Mouse (Mus musculus) testis, adult 2 months (tissue): Measurements from ENCODE around the gene Psen2. TPM values are rescaled to one million over a fixed set of nuclear protein-coding genes. Genes with fewer than 3 reads are reported as not detected.

Source experiments
- H3K27ac ChIP-seq: fragments of 200-500 bp; 2 replicates; pipeline ENCODE4 v1.5.1; 2012; ENCODE audit warnings: low read depth, low read length; ENCODE audit not compliant: control insufficient read depth, insufficient read depth
- H3K27me3 ChIP-seq: fragments of 200-500 bp; 2 replicates; pipeline ENCODE4 v1.6.1; 2012; ENCODE audit warnings: mild to moderate bottlenecking, low read length, moderate library complexity; ENCODE audit not compliant: control insufficient read depth, insufficient read depth
- H3K36me3 ChIP-seq: fragments of 200-500 bp; 2 replicates; pipeline ENCODE4 v1.6.1; 2012; ENCODE audit warnings: mild to moderate bottlenecking, low read length; ENCODE audit not compliant: control insufficient read depth, insufficient read depth
- H3K4me1 ChIP-seq: fragments of 200-500 bp; 2 replicates; pipeline ENCODE4 v1.6.1; 2012; ENCODE audit warnings: low read length; ENCODE audit not compliant: control insufficient read depth, insufficient read depth
- H3K4me3 ChIP-seq: fragments of 200-500 bp; 2 replicates; pipeline ENCODE4 v1.5.1; 2012; ENCODE audit warnings: low read depth, mild to moderate bottlenecking, low read length, moderate library complexity, mixed read lengths; ENCODE audit not compliant: control insufficient read depth
- CTCF ChIP-seq: fragments of 200-500 bp; IDR thresholded peaks from 2 replicates; pipeline ENCODE4 v1.5.1; 2012; ENCODE audit warnings: low read depth, mild to moderate bottlenecking, inconsistent platforms, low read length, moderate library complexity; ENCODE audit not compliant: control insufficient read depth, insufficient read depth, insufficient replicate concordance
- POLR2A ChIP-seq: fragments of 200-500 bp; IDR thresholded peaks from 2 replicates; pipeline ENCODE4 v1.6.1; 2012; ENCODE audit warnings: low read depth, mild to moderate bottlenecking, inconsistent platforms, low read length, moderate library complexity; ENCODE audit not compliant: control insufficient read depth
- polyA plus RNA-seq: library from polyadenylated mRNA; depleted of rRNA; stranded (reverse); fragments of >200 nt; gene quantifications from 2 replicates; pipeline ENCODE4 v1.2.3, GENCODE M21; 2012

Psen2 gene
- polyA plus RNA-seq, 1 experiment = 8.8 TPM

GRCm38 (mm10) chr1:180274725-180275308, 11.6 kb upstream of the Psen2 start:
- H3K4me3 ChIP-seq = no peak overlapping the region
- no peaks in the 10 kb centered on the region for H3K36me3 ChIP-seq
- no peak for TF ChIP-seq CTCF
- no peak for TF ChIP-seq POLR2A
- H3K27me3 ChIP-seq = no peaks in the 10 kb centered on the region
- H3K4me1 ChIP-seq = no peaks in the 10 kb centered on the region
- no peak overlapping the region for H3K27ac ChIP-seq

DNA sequence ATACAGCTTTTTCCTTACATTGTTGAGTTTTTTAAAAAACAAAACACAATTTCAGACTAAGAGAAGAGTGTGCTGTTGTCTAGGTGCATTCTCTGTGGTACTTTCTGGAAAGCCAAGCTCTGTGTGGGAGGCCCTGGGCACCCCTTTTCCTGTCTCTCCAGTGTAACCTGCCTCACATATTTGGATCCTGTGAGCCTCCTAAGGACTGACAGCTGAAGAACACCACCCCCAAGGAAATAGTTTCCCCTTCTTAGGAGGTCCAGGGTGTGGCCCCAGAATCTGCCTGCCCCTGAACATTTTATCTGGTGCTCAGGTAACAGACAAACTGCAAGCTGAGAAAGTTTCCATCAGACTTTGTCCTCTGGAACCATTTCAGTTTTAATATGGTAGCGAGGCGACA, 5.8 kb upstream of the Psen2 start:
- no peak for TF ChIP-seq POLR2A
- no peak for TF ChIP-seq CTCF
- no peaks in the 10 kb centered on the region for H3K27me3 ChIP-seq
- H3K4me3 ChIP-seq = no peak overlapping the region
- H3K27ac ChIP-seq = no peak overlapping the region
- no peaks in the 10 kb centered on the region for H3K36me3 ChIP-seq
- H3K4me1 ChIP-seq = no peaks in the 10 kb centered on the region; the same call in 1 of the 2 replicates

GRCm38 (mm10) chr1:180268249-180269031, 5.2 kb upstream of the Psen2 start:
- TF ChIP-seq POLR2A (no peak), CTCF (peak; percentile 90)
- H3K27ac ChIP-seq = no peak overlapping the region
- no peaks in the 10 kb centered on the region for H3K36me3 ChIP-seq
- H3K4me1 ChIP-seq = no peaks in the 10 kb centered on the region; the same call in 1 of the 2 replicates
- no peaks in the 10 kb centered on the region for H3K27me3 ChIP-seq
- no peak overlapping the region for H3K4me3 ChIP-seq

GRCm38 (mm10) chr1:180267151-180267550, 3.9 kb upstream of the Psen2 start:
- no peak for TF ChIP-seq POLR2A
- TF ChIP-seq CTCF = no peak
- Histone ChIP-seq H3K4me3 (no peak overlapping the region), H3K27me3 (no peaks in the 10 kb centered on the region), H3K4me1 (no peaks in the 10 kb centered on the region; the same call in 1 of the 2 replicates), H3K27ac (no peak overlapping the region), H3K36me3 (no peaks in the 10 kb centered on the region)

- Histone ChIP-seq H3K4me3 (no peak overlapping the region), H3K36me3 (no peaks in the 10 kb centered on the region), H3K4me1 (no peaks in the 10 kb centered on the region; the same call in 1 of the 2 replicates), H3K27ac (no peak overlapping the region), H3K27me3 (no peaks in the 10 kb centered on the region)
- no peak for TF ChIP-seq POLR2A
- TF ChIP-seq CTCF = no peak
These were observed 2.2 kb upstream of the Psen2 start for GRCm38 (mm10) chr1:180265399-180265798.

- no peaks in the 10 kb centered on the region for H3K27me3 ChIP-seq
- H3K4me3 ChIP-seq = no peak overlapping the region
- H3K4me1 ChIP-seq = no peaks in the 10 kb centered on the region; the same call in 1 of the 2 replicates
- no peaks in the 10 kb centered on the region for H3K36me3 ChIP-seq
- H3K27ac ChIP-seq = no peak overlapping the region
- TF ChIP-seq CTCF (no peak), POLR2A (no peak)
These were observed 1.6 kb upstream of the Psen2 start for GRCm38 (mm10) chr1:180264851-180265250.

- Histone ChIP-seq H3K36me3 (no peaks in the 10 kb centered on the region), H3K4me1 (no peaks in the 10 kb centered on the region; the same call in 1 of the 2 replicates), H3K27me3 (no peaks in the 10 kb centered on the region), H3K27ac (no peak overlapping the region), H3K4me3 (no peak overlapping the region)
- TF ChIP-seq POLR2A (no peak), CTCF (no peak)
These were observed 1.2 kb upstream of the Psen2 start for GRCm38 (mm10) chr1:180264389-180264788.
